Mouse (Mus musculus): ENCODE data around the gene Gm20388. TPM values are rescaled to one million over a fixed set of nuclear protein-coding genes. Genes with fewer than 3 reads are reported as not detected.

The Gm20388 gene
- polyA plus RNA-seq, 1 experiment from 2014 or later: 5.5 TPM

DNA sequence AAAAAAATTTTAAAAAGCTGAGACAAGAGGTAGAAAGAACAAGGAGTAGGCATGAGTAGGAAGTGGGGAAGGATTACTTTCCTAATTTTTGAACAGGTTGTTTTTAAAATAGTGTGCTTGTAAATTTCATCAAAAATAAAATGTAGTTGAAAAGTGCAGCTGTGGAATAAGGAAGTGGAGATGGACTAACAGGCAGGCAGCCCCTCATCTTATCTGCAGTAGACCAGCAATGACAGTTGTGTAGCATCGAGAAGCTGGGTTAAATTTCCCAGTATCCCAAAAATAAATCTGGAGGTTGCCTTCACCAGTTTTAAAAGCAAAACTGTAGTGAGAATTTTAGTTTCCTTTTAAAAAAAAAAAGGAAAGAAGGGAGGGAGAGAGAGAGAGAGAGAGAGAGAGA lies 3943.6 kb downstream of the Gm20388 start:
- Histone ChIP-seq H3K4me3 (no peak overlapping the region), H3K9me3 (no peaks in the 10 kb centered on the region; the same call in 1 of the 2 replicates), H3K27me3 (ENCODE audit: poor library complexity, severe bottlenecking) (no peaks in the 10 kb centered on the region), H3K4me1 (peaks cover 15% of the 10 kb centered on the region), H3K27ac (no peak overlapping the region), H3K36me3 (replicated peaks) (peaks cover 5% of the 10 kb centered on the region; the same call in 1 of the 2 replicates)
- no peak for DNase-seq (ENCODE audit: extremely low spot score, low spot score)
- WGBS: 92% methylated on average over 1 of the region's 1 CpGs

DNA sequence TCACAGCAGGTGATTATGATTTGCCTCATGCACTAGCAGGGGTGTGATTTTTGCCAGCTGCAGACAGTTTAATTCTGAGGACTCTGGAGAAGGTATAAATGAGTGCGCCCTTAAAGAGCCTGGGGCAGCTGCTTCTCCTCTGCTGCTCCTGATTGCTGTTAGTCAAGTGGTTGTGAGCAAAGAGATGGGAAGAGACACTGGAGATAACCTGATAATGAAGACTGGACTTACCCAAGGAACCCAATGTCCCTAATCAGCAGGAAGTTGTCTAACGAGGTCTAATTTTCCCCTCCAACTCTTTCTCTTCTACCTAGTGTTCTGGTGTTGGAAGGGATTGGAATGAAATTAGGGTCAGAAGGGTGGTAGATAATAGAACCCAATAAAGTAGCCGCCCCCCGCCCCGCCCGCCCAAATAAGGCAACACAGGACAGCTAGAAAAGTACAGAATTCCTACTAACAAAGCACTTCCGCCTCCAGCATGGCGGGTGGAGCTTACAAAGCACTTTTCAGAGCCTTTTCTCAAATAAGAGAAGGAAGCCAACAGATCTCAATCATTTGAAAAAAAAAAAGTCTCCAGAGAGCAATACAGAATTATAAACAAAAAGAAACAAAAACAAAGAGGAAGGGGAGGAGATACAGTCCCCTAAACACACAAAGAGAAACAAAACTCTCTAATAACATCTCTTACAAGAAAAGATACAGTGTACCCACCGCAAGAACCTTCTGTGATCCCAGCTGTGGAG lies 3944.3 kb downstream of the Gm20388 start:
- peaks cover 5% of the 10 kb centered on the region; the same call in 1 of the 2 replicates for H3K36me3 ChIP-seq (replicated peaks)
- H3K27ac ChIP-seq: no peak overlapping the region
- 86% methylated on average over 9 of the region's 9 CpGs for WGBS
- peaks cover 17% of the 10 kb centered on the region for H3K4me1 ChIP-seq
- peaks cover 3% of the 10 kb centered on the region for H3K27me3 ChIP-seq (ENCODE audit: poor library complexity, severe bottlenecking)
- no peak overlapping the region for H3K4me3 ChIP-seq
- no peaks in the 10 kb centered on the region; the same call in 1 of the 2 replicates for H3K9me3 ChIP-seq
- DNase-seq (ENCODE audit: extremely low spot score, low spot score): no peak

- Histone ChIP-seq H3K27ac (no peak overlapping the region), H3K4me3 (peak overlapping the region; percentile 98; the same call in 1 of the 2 replicates)
- WGBS: 69% methylated on average over 3 of the region's 3 CpGs
These were observed 3946.7 kb downstream of the Gm20388 start for GRCm38 (mm10) chr8:123857361-123857760.

DNA sequence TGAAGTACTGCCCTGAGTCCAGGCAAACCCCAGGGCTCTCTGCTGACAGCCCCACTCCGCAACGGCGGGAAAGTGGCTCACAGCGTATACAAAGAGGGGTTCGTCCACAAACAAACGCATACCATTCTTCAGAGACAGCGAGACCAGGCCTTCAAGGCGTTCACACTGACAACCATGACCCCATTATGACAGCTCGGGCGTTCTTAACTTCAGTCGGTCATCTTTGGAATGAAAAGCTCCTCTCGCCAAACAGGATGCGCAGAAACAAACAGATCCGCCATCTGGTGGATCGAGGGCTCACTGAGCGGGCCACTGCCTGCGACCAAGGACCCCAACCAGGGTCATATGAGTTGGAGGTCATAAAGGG lies 3947.9 kb downstream of the Gm20388 start:
- peak; percentile 48 for DNase-seq (ENCODE audit: extremely low spot score, low spot score)
- H3K27me3 ChIP-seq (ENCODE audit: poor library complexity, severe bottlenecking): peaks cover 35% of the 10 kb centered on the region
- H3K4me1 ChIP-seq: peaks cover 21% of the 10 kb centered on the region
- H3K4me3 ChIP-seq: peak overlapping the region; percentile 98
- WGBS: under 1% methylated on average over 17 of the region's 17 CpGs
- peak overlapping the region; percentile 90 for H3K27ac ChIP-seq
- no peaks in the 10 kb centered on the region; the same call in 1 of the 2 replicates for H3K9me3 ChIP-seq
- peaks cover 5% of the 10 kb centered on the region; the same call in 1 of the 2 replicates for H3K36me3 ChIP-seq (replicated peaks)

More at GRCm38 (mm10) chr8:123857361-123857760, 3946.7 kb downstream of the Gm20388 start:
- no peak for DNase-seq (ENCODE audit: extremely low spot score, low spot score)
- Histone ChIP-seq H3K27me3 (ENCODE audit: poor library complexity, severe bottlenecking) (peaks cover 26% of the 10 kb centered on the region), H3K4me1 (peaks cover 21% of the 10 kb centered on the region), H3K36me3 (replicated peaks) (peaks cover 5% of the 10 kb centered on the region; the same call in 1 of the 2 replicates), H3K9me3 (no peaks in the 10 kb centered on the region; the same call in 1 of the 2 replicates)

- H3K4me1 ChIP-seq: peaks cover 24% of the 10 kb centered on the region
- H3K4me3 ChIP-seq: peak overlapping the region; percentile 98
- peak; percentile 93 for DNase-seq (ENCODE audit: extremely low spot score, low spot score)
- peaks cover 40% of the 10 kb centered on the region for H3K27me3 ChIP-seq (ENCODE audit: poor library complexity, severe bottlenecking)
- under 1% methylated on average over 79 of the region's 79 CpGs for WGBS
- no peaks in the 10 kb centered on the region; the same call in 1 of the 2 replicates for H3K9me3 ChIP-seq
- H3K27ac ChIP-seq: peak overlapping the region; percentile 90
- peaks cover 5% of the 10 kb centered on the region; the same call in 1 of the 2 replicates for H3K36me3 ChIP-seq (replicated peaks)
These were observed 3948.5 kb downstream of the Gm20388 start for GRCm38 (mm10) chr8:123858941-123859647.

DNA sequence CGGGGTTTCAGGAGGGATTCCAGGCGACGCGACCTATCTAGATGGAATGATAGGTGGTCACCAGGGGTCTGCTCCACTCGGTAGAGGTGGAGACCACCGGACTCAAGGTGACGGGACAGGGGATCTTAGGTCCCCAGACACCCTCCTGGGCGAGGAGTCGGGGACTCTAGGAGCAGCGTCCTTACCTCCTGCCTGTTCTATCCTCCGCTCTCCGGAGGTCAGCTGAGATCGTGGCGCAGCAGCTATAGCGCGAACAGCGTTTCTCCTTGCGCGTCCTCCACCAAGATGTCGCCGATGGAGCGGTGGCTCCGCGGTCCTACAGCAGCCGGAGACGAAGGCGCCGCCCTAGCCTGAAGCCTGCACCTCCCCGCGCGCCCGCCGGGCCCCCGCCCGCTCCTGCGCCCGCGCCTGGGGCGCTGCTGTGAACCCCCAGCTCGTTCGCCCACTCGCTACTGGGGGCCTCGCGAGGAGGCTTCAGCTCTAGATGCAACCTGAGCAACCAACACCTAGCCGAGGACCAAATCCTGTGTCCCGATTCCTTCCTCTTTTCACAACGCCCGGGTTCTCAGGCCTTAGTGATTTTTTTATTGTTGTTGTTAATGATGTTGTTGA lies 3949.1 kb downstream of the Gm20388 start, which contains the start of gene Ccsap:
Gene Ccsap, minus strand, starts transcription at position 562 of the 612 bp plus-strand sequence.
- peaks cover 47% of the 10 kb centered on the region for H3K27me3 ChIP-seq (ENCODE audit: poor library complexity, severe bottlenecking)
- 1% methylated on average over 48 of the region's 48 CpGs for WGBS
- no peaks in the 10 kb centered on the region; the same call in 1 of the 2 replicates for H3K9me3 ChIP-seq
- peak within 1 kb of the TSS; percentile 98 for H3K4me3 ChIP-seq
- no peak for DNase-seq (ENCODE audit: extremely low spot score, low spot score)
- peaks cover 28% of the 10 kb centered on the region for H3K4me1 ChIP-seq
- H3K36me3 ChIP-seq (replicated peaks): peaks cover 2% of the 10 kb centered on the region; the same call in 1 of the 2 replicates
- H3K27ac ChIP-seq: peak within 1 kb of the TSS; percentile 90

DNA sequence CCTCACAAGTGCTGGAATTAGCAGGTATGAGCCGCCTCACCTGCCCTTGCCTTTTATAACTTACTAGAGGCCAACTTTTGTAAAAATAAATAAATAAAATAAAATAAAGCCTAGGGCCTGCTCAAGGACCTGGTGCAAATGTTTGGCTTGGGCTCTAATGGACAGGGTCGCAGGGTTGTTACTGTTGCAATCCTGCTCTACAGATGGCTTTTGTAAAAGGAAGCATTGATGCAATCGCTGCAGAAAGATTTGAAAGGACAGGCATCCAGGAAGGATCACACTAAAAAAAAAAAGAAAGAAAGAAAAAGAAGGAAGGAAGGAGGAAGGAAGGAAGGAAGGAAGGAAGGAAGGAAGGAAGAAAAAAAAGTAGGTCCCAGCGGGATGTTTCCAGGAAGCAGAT lies 3949.7 kb downstream of the Gm20388 start:
- no peak for DNase-seq (ENCODE audit: extremely low spot score, low spot score)
- H3K9me3 ChIP-seq: no peaks in the 10 kb centered on the region
- no peaks in the 10 kb centered on the region for H3K36me3 ChIP-seq (replicated peaks)
- no peak overlapping the region for H3K27ac ChIP-seq
- WGBS: 77% methylated on average over 4 of the region's 4 CpGs
- H3K27me3 ChIP-seq (ENCODE audit: poor library complexity, severe bottlenecking): peaks cover 47% of the 10 kb centered on the region
- peaks cover 28% of the 10 kb centered on the region for H3K4me1 ChIP-seq
- H3K4me3 ChIP-seq: peak overlapping the region; percentile 98; the same call in 1 of the 2 replicates

- no peaks in the 10 kb centered on the region for H3K9me3 ChIP-seq
- peaks cover 35% of the 10 kb centered on the region for H3K27me3 ChIP-seq (ENCODE audit: poor library complexity, severe bottlenecking)
- WGBS: 87% methylated on average over 7 of the region's 7 CpGs
- no peak for DNase-seq (ENCODE audit: extremely low spot score, low spot score)
- no peak overlapping the region for H3K27ac ChIP-seq
- H3K4me1 ChIP-seq: peaks cover 17% of the 10 kb centered on the region; the same call in 1 of the 2 replicates
- H3K36me3 ChIP-seq (replicated peaks): no peaks in the 10 kb centered on the region
- H3K4me3 ChIP-seq: no peak overlapping the region
These were observed 3955.1 kb downstream of the Gm20388 start for GRCm38 (mm10) chr8:123865786-123866185.

DNA sequence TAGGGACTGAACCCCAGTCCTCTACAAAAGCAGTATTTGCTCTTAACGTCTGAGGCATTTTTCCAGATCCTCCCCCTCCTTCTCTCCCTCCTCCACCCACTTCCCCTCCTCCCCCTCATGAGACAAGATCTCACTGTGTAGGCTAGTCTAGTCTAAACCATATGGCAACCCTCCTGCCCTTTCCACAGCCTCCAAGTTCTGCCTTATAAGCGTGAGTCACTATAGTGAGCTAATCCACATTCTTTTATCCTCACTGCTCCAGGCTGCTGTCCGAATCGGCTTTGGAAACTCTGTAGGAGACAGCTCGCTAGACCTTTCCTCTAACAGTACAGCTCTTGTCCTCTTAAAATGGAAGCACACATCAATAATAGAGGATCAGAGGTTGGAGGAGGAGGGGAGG lies 3956.3 kb downstream of the Gm20388 start:
- DNase-seq (ENCODE audit: extremely low spot score, low spot score): no peak
- H3K4me3 ChIP-seq: no peak overlapping the region
- H3K36me3 ChIP-seq (replicated peaks): no peaks in the 10 kb centered on the region
- H3K27me3 ChIP-seq (ENCODE audit: poor library complexity, severe bottlenecking): peaks cover 23% of the 10 kb centered on the region
- no peak overlapping the region for H3K27ac ChIP-seq
- H3K4me1 ChIP-seq: peaks cover 17% of the 10 kb centered on the region; the same call in 1 of the 2 replicates
- no peaks in the 10 kb centered on the region for H3K9me3 ChIP-seq
- 25% methylated on average over 5 of the region's 5 CpGs for WGBS

DNA sequence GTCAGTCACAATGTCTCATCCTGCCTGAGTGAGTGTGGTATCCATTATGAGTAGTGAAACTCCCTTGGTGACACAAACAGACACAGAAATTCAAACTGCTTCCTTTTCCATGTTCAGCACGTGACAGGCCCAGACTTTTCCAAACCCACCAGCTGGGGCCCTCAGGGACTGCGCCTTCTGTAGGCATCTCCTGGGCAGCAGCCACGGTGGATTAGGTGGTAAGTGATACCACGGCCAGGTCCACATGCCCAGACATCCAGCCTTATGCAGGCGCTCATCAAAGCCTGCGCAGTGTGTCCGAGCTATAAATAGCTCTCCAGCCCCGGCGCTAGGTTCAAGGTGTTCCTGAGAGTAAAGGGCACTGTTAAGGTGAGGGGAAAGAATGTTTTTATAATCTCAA lies 3961.4 kb downstream of the Gm20388 start:
- Histone ChIP-seq H3K4me3 (no peak overlapping the region), H3K27ac (no peak overlapping the region), H3K36me3 (replicated peaks) (no peaks in the 10 kb centered on the region), H3K9me3 (no peaks in the 10 kb centered on the region), H3K27me3 (ENCODE audit: poor library complexity, severe bottlenecking) (no peaks in the 10 kb centered on the region), H3K4me1 (peaks cover 5% of the 10 kb centered on the region; the same call in 1 of the 2 replicates)
- no peak for DNase-seq (ENCODE audit: extremely low spot score, low spot score)
- 80% methylated on average over 9 of the region's 9 CpGs for WGBS

- H3K9me3 ChIP-seq: no peaks in the 10 kb centered on the region
- H3K36me3 ChIP-seq (replicated peaks): no peaks in the 10 kb centered on the region
- H3K4me3 ChIP-seq: no peak overlapping the region
- H3K27me3 ChIP-seq (ENCODE audit: poor library complexity, severe bottlenecking): no peaks in the 10 kb centered on the region
- H3K4me1 ChIP-seq: peaks cover 3% of the 10 kb centered on the region; the same call in 1 of the 2 replicates
- 88% methylated on average over 6 of the region's 6 CpGs for WGBS
- H3K27ac ChIP-seq: no peak overlapping the region
- DNase-seq (ENCODE audit: extremely low spot score, low spot score): no peak
These were observed 3962.7 kb downstream of the Gm20388 start for GRCm38 (mm10) chr8:123873364-123873763.

DNA sequence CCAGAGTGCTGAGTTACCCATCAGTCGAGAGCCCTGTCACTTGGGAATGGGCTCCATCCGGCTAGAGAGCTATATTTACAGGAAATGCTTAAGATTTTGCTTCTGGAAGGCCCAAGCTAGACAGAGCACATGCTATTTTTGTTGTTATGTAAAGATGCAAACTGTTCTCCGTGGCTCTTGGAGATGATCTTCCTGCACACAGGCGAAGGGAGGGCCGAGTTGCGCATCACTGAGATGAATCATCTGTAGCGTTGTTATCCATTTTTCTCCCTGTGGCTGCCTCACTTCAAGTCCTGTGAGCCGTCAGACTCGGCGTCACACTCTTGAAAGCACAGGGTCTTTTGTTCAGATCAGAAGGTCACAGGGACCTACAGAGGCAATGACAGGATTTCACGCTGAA lies 3963.7 kb downstream of the Gm20388 start:
- Histone ChIP-seq H3K4me3 (no peak overlapping the region), H3K36me3 (replicated peaks) (no peaks in the 10 kb centered on the region), H3K27ac (no peak overlapping the region), H3K4me1 (peaks cover 5% of the 10 kb centered on the region; the same call in 1 of the 2 replicates), H3K27me3 (ENCODE audit: poor library complexity, severe bottlenecking) (no peaks in the 10 kb centered on the region), H3K9me3 (no peaks in the 10 kb centered on the region)
- DNase-seq (ENCODE audit: extremely low spot score, low spot score): no peak
- WGBS: 86% methylated on average over 11 of the region's 11 CpGs
